Mouse (Mus musculus): Measurements from ENCODE around the gene Rtn1. TPM values are rescaled to one million over a fixed set of nuclear protein-coding genes. Genes with fewer than 3 reads are reported as not detected.

The Rtn1 gene
- polyA plus RNA-seq, 1 experiment from 2014 or later: 84.3 TPM

DNA sequence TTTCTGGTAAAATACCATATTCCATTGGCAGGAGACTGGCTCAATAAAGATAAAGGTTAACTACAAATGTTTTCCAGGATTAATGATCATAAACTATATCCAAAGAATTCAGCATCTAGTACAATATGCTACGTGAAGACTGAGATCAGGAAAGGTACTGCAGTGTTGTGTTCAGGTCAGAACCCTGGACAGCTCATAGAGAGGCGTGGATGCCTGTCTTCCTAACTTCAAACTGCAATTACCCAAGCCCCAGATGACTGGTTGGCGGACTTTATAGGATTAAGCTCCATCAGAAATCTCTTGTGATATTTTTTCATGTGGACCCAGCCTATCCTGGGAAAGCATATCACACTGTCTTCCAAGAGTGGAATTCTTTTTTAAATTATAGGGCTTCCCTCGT lies 13.8 kb upstream of the Rtn1 start:
- Histone ChIP-seq H3K4me3 (ENCODE audit: low read depth, low read length) (no peak overlapping the region), H3K4me2 (replicated peaks; ENCODE audit: low read depth, low read length) (no peak overlapping the region), H3K9ac (replicated peaks; ENCODE audit: low read depth, low read length) (no peak overlapping the region), H3K36me3 (ENCODE audit: control insufficient read depth, insufficient read depth, low read length) (no peaks in the 10 kb centered on the region), H3K27ac (ENCODE audit: low read length) (no peak overlapping the region), H3K27me3 (ENCODE audit: control insufficient read depth, insufficient read depth, low read length) (no peaks in the 10 kb centered on the region), H3K9me3 (ENCODE audit: control insufficient read depth, low read depth, low read length) (no peaks in the 10 kb centered on the region), H3K4me1 (ENCODE audit: control insufficient read depth, insufficient read depth, low read length) (no peaks in the 10 kb centered on the region)
- no peak for ATAC-seq (ENCODE audit: insufficient number of reproducible peaks, insufficient read depth, low FRiP score, low read depth)
- WGBS: 40% methylated on average over 4 of the region's 4 CpGs

DNA sequence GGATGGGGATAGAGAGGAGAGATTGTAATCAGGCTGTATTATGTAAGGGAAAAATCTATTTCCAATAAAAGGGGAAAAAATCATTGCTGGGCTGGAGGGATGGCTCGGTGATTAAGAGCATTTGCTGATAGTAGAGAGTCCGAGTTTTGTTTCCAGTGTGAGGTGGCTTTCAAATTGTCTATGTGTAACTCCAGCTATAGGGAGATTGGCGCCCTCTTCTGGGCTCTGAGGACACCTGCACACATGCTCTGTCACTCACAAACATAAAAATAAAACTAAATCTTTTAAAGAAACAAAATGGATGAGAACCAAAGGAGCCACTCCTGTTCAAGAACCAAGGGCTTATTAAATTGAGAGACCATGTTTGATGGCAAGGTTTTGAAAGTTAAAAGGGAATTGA lies 8.9 kb upstream of the Rtn1 start:
- Histone ChIP-seq H3K27ac (ENCODE audit: low read length) (no peak overlapping the region), H3K36me3 (ENCODE audit: control insufficient read depth, insufficient read depth, low read length) (no peaks in the 10 kb centered on the region), H3K9ac (replicated peaks; ENCODE audit: low read depth, low read length) (no peak overlapping the region), H3K9me3 (ENCODE audit: control insufficient read depth, low read depth, low read length) (no peaks in the 10 kb centered on the region), H3K27me3 (ENCODE audit: control insufficient read depth, insufficient read depth, low read length) (no peaks in the 10 kb centered on the region), H3K4me1 (ENCODE audit: control insufficient read depth, insufficient read depth, low read length) (no peaks in the 10 kb centered on the region), H3K4me3 (ENCODE audit: low read depth, low read length) (no peak overlapping the region), H3K4me2 (replicated peaks; ENCODE audit: low read depth, low read length) (no peak overlapping the region)
- no peak for ATAC-seq (ENCODE audit: insufficient number of reproducible peaks, insufficient read depth, low FRiP score, low read depth)
- 36% methylated on average over 3 of the region's 3 CpGs for WGBS

DNA sequence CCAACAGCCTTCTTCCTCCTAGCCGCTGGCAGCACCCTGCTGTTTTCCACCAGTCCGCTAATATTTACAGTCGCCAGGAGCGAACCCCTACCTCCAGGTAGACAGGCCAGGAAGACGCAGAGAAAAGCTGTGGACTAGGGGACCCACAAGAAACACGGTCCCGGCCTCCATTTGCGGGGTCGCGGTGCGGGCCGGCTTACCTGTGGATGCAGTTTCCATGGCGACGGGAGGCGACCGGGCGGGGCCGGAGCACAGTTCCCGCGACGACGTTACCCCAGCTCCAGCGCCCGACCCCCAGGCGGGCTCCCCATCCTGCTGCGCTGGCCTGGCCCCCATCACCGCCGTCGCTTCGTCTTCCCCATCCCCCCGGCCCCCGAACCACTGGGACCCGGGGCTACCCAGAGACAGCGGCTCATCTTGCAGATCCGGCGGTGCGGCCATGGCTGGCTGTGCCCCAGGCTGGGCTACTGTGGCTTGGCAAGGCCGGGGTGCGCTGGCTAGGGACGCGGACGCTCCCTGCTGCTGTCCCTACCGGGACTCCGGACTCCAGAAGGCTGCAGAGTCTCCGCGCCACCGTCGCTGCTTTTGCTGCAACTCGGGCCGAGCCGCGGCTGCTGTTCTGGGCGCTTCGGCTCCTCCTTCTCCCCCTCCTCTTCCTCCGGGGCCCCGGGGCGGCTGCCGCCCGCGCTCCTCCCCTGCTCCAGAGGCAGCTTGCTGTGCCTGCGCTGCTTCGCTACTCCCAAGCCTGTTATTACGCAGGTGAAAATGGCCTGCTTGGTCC lies 553 bp downstream of the Rtn1 start:
- H3K36me3 ChIP-seq (ENCODE audit: control insufficient read depth, insufficient read depth, low read length): no peaks in the 10 kb centered on the region
- H3K4me2 ChIP-seq (replicated peaks; ENCODE audit: low read depth, low read length): peak overlapping the region; percentile 95
- H3K27ac ChIP-seq (ENCODE audit: low read length): no peak overlapping the region
- no peak overlapping the region for H3K9ac ChIP-seq (replicated peaks; ENCODE audit: low read depth, low read length)
- WGBS: under 1% methylated on average over 59 of the region's 63 CpGs
- peaks cover 19% of the 10 kb centered on the region for H3K27me3 ChIP-seq (ENCODE audit: control insufficient read depth, insufficient read depth, low read length)
- H3K4me3 ChIP-seq (ENCODE audit: low read depth, low read length): peak overlapping the region; percentile 62
- H3K9me3 ChIP-seq (ENCODE audit: control insufficient read depth, low read depth, low read length): no peaks in the 10 kb centered on the region
- peak; percentile 83; the same call in 1 of the 2 replicates for ATAC-seq (ENCODE audit: insufficient number of reproducible peaks, insufficient read depth, low FRiP score, low read depth)
- H3K4me1 ChIP-seq (ENCODE audit: control insufficient read depth, insufficient read depth, low read length): no peaks in the 10 kb centered on the region

DNA sequence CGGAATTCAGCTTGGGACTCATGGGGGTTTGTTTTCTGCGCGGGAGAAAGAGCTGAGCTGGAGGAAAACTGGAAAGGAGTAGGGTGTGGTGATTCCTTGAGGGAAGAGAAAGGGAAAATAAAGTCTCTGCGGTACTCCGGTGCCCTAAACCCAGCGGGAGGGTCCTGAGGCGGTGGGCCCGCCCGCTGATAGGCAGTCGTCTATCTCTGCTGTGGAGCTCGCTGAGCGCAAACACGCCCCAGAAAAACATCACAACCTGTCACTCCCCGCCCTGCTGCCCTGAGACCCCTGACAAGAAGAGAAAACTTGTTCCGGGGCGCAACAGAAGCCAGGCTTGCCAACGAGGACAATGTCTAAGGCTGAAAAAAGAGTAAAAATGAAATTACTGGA lies 1.1 kb downstream of the Rtn1 start:
- ATAC-seq (ENCODE audit: insufficient number of reproducible peaks, insufficient read depth, low FRiP score, low read depth): no peak
- Histone ChIP-seq H3K36me3 (ENCODE audit: control insufficient read depth, insufficient read depth, low read length) (no peaks in the 10 kb centered on the region), H3K4me1 (ENCODE audit: control insufficient read depth, insufficient read depth, low read length) (no peaks in the 10 kb centered on the region), H3K27me3 (ENCODE audit: control insufficient read depth, insufficient read depth, low read length) (peaks cover 19% of the 10 kb centered on the region), H3K9ac (replicated peaks; ENCODE audit: low read depth, low read length) (no peak overlapping the region), H3K4me2 (replicated peaks; ENCODE audit: low read depth, low read length) (peak overlapping the region; percentile 95), H3K4me3 (ENCODE audit: low read depth, low read length) (peak overlapping the region; percentile 62), H3K9me3 (ENCODE audit: control insufficient read depth, low read depth, low read length) (no peaks in the 10 kb centered on the region), H3K27ac (ENCODE audit: low read length) (no peak overlapping the region)
- WGBS: 0% methylated on average over 17 of the region's 17 CpGs

DNA sequence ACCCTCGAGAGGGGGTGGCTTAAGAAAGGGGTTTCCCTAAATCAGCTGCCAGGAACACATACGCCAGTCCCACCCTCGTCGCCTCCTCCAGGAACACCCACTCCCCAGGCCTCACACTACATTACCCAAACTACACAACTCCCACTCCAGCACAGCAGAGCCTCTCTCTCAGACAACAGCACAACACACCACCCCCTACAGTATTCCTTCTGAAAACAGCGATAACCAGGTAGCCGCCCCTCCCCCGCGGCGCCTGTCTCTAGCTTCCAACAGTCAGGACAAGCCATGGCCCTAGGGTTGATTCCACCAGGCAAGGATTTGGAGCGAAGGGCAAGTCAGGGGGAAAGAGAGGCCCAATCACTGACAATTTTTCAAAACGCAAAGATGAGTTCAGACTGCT lies 1.7 kb downstream of the Rtn1 start:
- Histone ChIP-seq H3K9ac (replicated peaks; ENCODE audit: low read depth, low read length) (no peak overlapping the region), H3K27me3 (ENCODE audit: control insufficient read depth, insufficient read depth, low read length) (peaks cover 19% of the 10 kb centered on the region), H3K4me3 (ENCODE audit: low read depth, low read length) (no peak overlapping the region), H3K4me2 (replicated peaks; ENCODE audit: low read depth, low read length) (peak overlapping the region; percentile 95), H3K36me3 (ENCODE audit: control insufficient read depth, insufficient read depth, low read length) (no peaks in the 10 kb centered on the region), H3K4me1 (ENCODE audit: control insufficient read depth, insufficient read depth, low read length) (no peaks in the 10 kb centered on the region), H3K27ac (ENCODE audit: low read length) (no peak overlapping the region), H3K9me3 (ENCODE audit: control insufficient read depth, low read depth, low read length) (no peaks in the 10 kb centered on the region)
- no peak for ATAC-seq (ENCODE audit: insufficient number of reproducible peaks, insufficient read depth, low FRiP score, low read depth)
- WGBS: 13% methylated on average over 11 of the region's 11 CpGs

DNA sequence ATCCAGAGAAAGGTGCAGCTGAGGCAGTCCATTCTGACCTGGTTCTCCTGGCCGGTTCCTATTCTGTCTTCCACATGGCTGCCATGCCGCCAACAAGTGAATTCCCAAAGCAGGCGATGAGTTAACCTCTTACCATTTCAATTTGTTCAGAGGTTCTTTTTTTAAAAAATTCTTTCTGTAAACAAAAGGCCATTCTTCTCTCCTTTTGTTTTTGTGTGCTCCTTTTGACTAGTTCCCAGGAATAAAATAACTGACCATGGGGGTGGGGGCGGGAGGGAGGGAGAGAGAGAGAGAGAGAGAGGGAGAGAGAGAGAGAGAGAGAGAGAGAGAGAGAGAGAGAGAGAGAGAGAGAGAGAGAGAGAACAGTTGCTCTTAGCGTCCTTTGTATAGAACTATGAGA lies 3.8 kb downstream of the Rtn1 start:
- WGBS: 50% methylated on average over 4 of the region's 5 CpGs
- Histone ChIP-seq H3K27me3 (ENCODE audit: control insufficient read depth, insufficient read depth, low read length) (peaks cover 19% of the 10 kb centered on the region), H3K4me2 (replicated peaks; ENCODE audit: low read depth, low read length) (no peak overlapping the region), H3K4me1 (ENCODE audit: control insufficient read depth, insufficient read depth, low read length) (no peaks in the 10 kb centered on the region), H3K9me3 (ENCODE audit: control insufficient read depth, low read depth, low read length) (no peaks in the 10 kb centered on the region), H3K27ac (ENCODE audit: low read length) (no peak overlapping the region), H3K36me3 (ENCODE audit: control insufficient read depth, insufficient read depth, low read length) (no peaks in the 10 kb centered on the region), H3K4me3 (ENCODE audit: low read depth, low read length) (no peak overlapping the region), H3K9ac (replicated peaks; ENCODE audit: low read depth, low read length) (no peak overlapping the region)
- ATAC-seq (ENCODE audit: insufficient number of reproducible peaks, insufficient read depth, low FRiP score, low read depth): no peak

DNA sequence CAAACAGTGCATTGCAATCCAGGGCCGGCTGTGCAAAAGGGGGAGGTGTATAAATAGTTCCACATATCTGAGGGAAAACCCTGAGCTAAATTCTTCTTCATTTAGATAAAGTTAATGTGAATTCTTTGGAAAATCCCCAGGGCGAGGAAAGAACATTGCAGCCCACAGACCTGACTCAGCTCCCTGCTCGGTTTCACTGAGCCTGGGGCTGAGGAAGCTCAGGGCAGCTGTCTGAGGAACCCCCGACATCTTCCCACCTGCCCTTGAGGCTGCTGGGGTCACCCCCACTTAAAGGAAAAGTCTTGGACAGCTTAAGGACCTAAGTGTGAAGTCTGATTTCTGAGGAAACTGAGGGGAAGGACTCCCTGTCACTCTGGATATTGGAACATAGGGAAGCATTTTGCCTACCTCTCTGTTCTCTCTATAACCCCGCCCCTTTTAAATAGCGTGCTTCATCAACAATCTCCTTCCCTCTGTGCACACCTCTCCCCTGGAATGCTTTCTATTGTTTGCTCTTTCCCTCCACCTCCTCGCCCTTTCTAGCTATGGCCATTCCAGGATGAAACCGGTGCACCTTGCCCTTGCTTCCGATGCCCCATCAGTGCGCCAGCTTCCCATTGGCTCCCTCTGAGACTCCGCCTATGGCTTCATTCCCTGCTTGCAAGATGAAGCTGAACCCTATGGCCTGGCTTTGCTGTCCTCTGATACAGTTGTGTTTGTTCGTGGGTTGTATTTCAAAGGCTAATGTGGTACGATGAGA lies 15.6 kb downstream of the Rtn1 start:
- Histone ChIP-seq H3K36me3 (ENCODE audit: control insufficient read depth, insufficient read depth, low read length) (no peaks in the 10 kb centered on the region), H3K9me3 (ENCODE audit: control insufficient read depth, low read depth, low read length) (no peaks in the 10 kb centered on the region), H3K4me2 (replicated peaks; ENCODE audit: low read depth, low read length) (no peak overlapping the region), H3K4me3 (ENCODE audit: low read depth, low read length) (no peak overlapping the region), H3K9ac (replicated peaks; ENCODE audit: low read depth, low read length) (no peak overlapping the region), H3K4me1 (ENCODE audit: control insufficient read depth, insufficient read depth, low read length) (no peaks in the 10 kb centered on the region), H3K27me3 (ENCODE audit: control insufficient read depth, insufficient read depth, low read length) (no peaks in the 10 kb centered on the region), H3K27ac (ENCODE audit: low read length) (no peak overlapping the region)
- 44% methylated on average over 13 of the region's 13 CpGs for WGBS
- ATAC-seq (ENCODE audit: insufficient number of reproducible peaks, insufficient read depth, low FRiP score, low read depth): peak; percentile 46; the same call in 1 of the 2 replicates

DNA sequence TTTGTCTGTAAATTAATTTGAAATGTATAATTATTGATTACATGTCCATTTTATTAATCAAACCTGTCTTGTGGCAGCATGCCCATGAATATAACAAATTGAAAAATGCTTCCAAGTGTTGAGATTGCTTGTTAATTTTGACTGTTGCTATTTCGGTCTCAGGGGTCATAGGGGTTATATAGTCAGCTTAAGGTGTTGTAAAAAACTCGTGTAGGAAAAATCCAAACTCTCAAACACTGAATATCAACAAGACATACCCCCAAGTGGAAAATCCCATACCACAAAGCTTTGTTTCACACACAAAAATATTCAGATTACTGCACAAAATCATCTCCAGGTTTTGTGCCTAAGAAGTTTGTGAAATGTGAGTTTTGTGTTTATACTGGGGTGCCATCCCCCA lies 18.5 kb downstream of the Rtn1 start:
- no peak overlapping the region for H3K4me3 ChIP-seq (ENCODE audit: low read depth, low read length)
- no peak overlapping the region for H3K27ac ChIP-seq (ENCODE audit: low read length)
- WGBS: 44% methylated on average over 2 of the region's 2 CpGs
- H3K4me1 ChIP-seq (ENCODE audit: control insufficient read depth, insufficient read depth, low read length): no peaks in the 10 kb centered on the region
- no peak overlapping the region for H3K4me2 ChIP-seq (replicated peaks; ENCODE audit: low read depth, low read length)
- no peak for ATAC-seq (ENCODE audit: insufficient number of reproducible peaks, insufficient read depth, low FRiP score, low read depth)
- no peaks in the 10 kb centered on the region for H3K27me3 ChIP-seq (ENCODE audit: control insufficient read depth, insufficient read depth, low read length)
- H3K36me3 ChIP-seq (ENCODE audit: control insufficient read depth, insufficient read depth, low read length): no peaks in the 10 kb centered on the region
- H3K9ac ChIP-seq (replicated peaks; ENCODE audit: low read depth, low read length): no peak overlapping the region
- H3K9me3 ChIP-seq (ENCODE audit: control insufficient read depth, low read depth, low read length): no peaks in the 10 kb centered on the region

All from stomach, embryonic 14.5 days (tissue).